Mouse (Mus musculus): ENCODE measurements at regions not wholly inside any gene's neighbourhood (a gene's known extent, or its start where the extent isn't known, plus 50 kb on each side); places are given as distances from the start of the nearest gene placed in this dataset.

DNA sequence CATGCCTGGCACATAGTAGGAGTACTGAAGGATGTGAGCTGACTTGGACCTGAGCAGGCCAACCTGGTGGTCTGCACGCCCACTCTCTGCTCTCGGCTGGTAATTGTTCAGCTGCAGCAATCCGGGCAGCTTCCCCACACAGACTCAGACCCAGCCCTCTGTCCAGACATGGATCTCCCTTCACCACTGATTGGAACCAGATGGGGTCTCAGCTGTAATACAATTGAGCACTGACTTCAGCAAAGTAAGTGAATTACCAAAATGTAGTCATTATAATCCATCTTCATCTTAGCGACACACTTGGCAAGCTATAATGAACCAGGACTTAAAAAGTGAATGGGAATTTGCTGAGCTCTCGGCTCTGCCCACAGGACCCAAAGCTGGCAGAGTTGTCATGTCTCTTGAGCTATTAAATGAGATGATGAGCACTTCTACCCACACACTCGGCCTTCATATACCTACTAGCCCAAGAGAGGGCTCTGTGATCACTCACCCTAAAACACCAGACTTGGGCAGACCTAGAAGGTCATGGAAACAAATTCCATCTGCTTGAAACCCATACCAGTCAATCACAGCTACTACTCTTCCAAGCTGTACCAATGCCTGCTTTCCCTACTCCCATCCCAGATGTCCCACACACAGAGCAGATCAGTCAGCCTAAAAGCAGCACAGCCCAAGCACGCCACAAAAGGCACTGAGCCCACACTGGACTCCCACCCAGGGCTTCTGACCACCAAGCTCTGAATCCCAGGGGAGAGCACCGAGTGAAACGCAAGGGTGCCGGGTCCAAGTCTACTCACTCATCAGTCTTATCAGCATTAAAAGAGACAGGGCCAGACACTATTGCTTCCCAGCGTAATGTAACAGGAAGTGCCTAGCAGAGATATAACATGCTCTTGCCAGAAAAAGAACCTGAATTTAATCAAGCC, 231.2 kb upstream of the Zfp637 start:
- WGBS: 64% methylated on average over 11 of the region's 11 CpGs
- Histone ChIP-seq H3K4me2 (replicated peaks; ENCODE audit: low read depth, low read length) (no peak overlapping the region), H3K27me3 (ENCODE audit: control insufficient read depth, insufficient read depth, low read length) (no peaks in the 10 kb centered on the region; the same call in 1 of the 2 replicates), H3K36me3 (ENCODE audit: control insufficient read depth, insufficient read depth, low read length) (no peaks in the 10 kb centered on the region), H3K9ac (ENCODE audit: low read depth, low read length) (no peak overlapping the region), H3K4me3 (ENCODE audit: low read length) (no peak overlapping the region), H3K27ac (ENCODE audit: low read depth, low read length) (no peak overlapping the region), H3K4me1 (ENCODE audit: control insufficient read depth, insufficient read depth, low read length) (peaks cover 8% of the 10 kb centered on the region), H3K9me3 (ENCODE audit: control insufficient read depth, low read length) (no peaks in the 10 kb centered on the region)
- ATAC-seq (ENCODE audit: low FRiP score, low TSS enrichment): peak; percentile 77; the same call in 1 of the 2 replicates

GRCm38 (mm10) chr6:117611281-117611680, 229.7 kb upstream of the Zfp637 start:
- no peak for ATAC-seq (ENCODE audit: low FRiP score, low TSS enrichment)
- peaks cover 8% of the 10 kb centered on the region for H3K4me1 ChIP-seq (ENCODE audit: control insufficient read depth, insufficient read depth, low read length)

DNA sequence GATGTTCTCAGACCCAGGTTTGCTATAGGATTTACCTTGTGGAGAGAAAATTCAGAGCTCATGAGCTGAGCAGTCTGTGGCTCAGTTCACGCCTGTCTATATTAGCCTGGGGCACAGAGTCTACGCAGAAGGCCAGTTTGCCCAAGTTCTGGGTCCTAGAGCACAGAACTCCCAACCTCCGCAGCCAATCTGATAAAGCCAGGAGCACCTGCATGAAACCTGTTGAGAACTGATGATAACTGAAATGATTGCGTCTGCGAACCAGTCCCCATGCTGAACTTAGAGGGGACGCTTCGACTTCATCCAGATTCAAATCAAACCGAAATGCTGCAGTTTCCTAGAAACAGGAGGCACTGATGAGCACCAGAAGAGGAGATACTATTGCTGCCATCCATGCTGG, 229.0 kb upstream of the Zfp637 start:
- H3K4me1 ChIP-seq (ENCODE audit: control insufficient read depth, insufficient read depth, low read length): peaks cover 8% of the 10 kb centered on the region
- no peak overlapping the region for H3K9ac ChIP-seq (ENCODE audit: low read depth, low read length)
- no peaks in the 10 kb centered on the region for H3K36me3 ChIP-seq (ENCODE audit: control insufficient read depth, insufficient read depth, low read length)
- ATAC-seq (ENCODE audit: low FRiP score, low TSS enrichment): no peak
- no peak overlapping the region for H3K4me3 ChIP-seq (ENCODE audit: low read length)
- H3K27me3 ChIP-seq (ENCODE audit: control insufficient read depth, insufficient read depth, low read length): no peaks in the 10 kb centered on the region; the same call in 1 of the 2 replicates
- WGBS: 87% methylated on average over 8 of the region's 8 CpGs
- H3K4me2 ChIP-seq (replicated peaks; ENCODE audit: low read depth, low read length): no peak overlapping the region
- no peaks in the 10 kb centered on the region for H3K9me3 ChIP-seq (ENCODE audit: control insufficient read depth, low read length)
- no peak overlapping the region for H3K27ac ChIP-seq (ENCODE audit: low read depth, low read length)

More at GRCm38 (mm10) chr6:117611281-117611680, 229.7 kb upstream of the Zfp637 start:
- Histone ChIP-seq H3K27ac (ENCODE audit: low read depth, low read length) (no peak overlapping the region), H3K36me3 (ENCODE audit: control insufficient read depth, insufficient read depth, low read length) (no peaks in the 10 kb centered on the region), H3K4me3 (ENCODE audit: low read length) (no peak overlapping the region), H3K9ac (ENCODE audit: low read depth, low read length) (no peak overlapping the region), H3K9me3 (ENCODE audit: control insufficient read depth, low read length) (no peaks in the 10 kb centered on the region), H3K4me2 (replicated peaks; ENCODE audit: low read depth, low read length) (no peak overlapping the region), H3K27me3 (ENCODE audit: control insufficient read depth, insufficient read depth, low read length) (no peaks in the 10 kb centered on the region; the same call in 1 of the 2 replicates)
- WGBS: 87% methylated on average over 10 of the region's 10 CpGs

- no peak overlapping the region for H3K9ac ChIP-seq (ENCODE audit: low read depth, low read length)
- H3K4me3 ChIP-seq (ENCODE audit: low read length): no peak overlapping the region
- WGBS: 61% methylated on average over 8 of the region's 8 CpGs
- H3K27me3 ChIP-seq (ENCODE audit: control insufficient read depth, insufficient read depth, low read length): no peaks in the 10 kb centered on the region; the same call in 1 of the 2 replicates
- peaks cover 8% of the 10 kb centered on the region for H3K4me1 ChIP-seq (ENCODE audit: control insufficient read depth, insufficient read depth, low read length)
- H3K27ac ChIP-seq (ENCODE audit: low read depth, low read length): no peak overlapping the region
- H3K4me2 ChIP-seq (replicated peaks; ENCODE audit: low read depth, low read length): no peak overlapping the region
- no peaks in the 10 kb centered on the region for H3K36me3 ChIP-seq (ENCODE audit: control insufficient read depth, insufficient read depth, low read length)
- ATAC-seq (ENCODE audit: low FRiP score, low TSS enrichment): no peak
- H3K9me3 ChIP-seq (ENCODE audit: control insufficient read depth, low read length): no peaks in the 10 kb centered on the region
Observed at GRCm38 (mm10) chr6:117612421-117612820, 228.6 kb upstream of the Zfp637 start.

- H3K4me1 ChIP-seq (ENCODE audit: control insufficient read depth, insufficient read depth, low read length): peaks cover 8% of the 10 kb centered on the region
- no peak overlapping the region for H3K4me3 ChIP-seq (ENCODE audit: low read length)
- no peaks in the 10 kb centered on the region for H3K36me3 ChIP-seq (ENCODE audit: control insufficient read depth, insufficient read depth, low read length)
- H3K27me3 ChIP-seq (ENCODE audit: control insufficient read depth, insufficient read depth, low read length): no peaks in the 10 kb centered on the region; the same call in 1 of the 2 replicates
- 61% methylated on average over 11 of the region's 11 CpGs for WGBS
- peak overlapping the region; percentile 37; the same call in 1 of the 2 replicates for H3K27ac ChIP-seq (ENCODE audit: low read depth, low read length)
- no peak overlapping the region for H3K4me2 ChIP-seq (replicated peaks; ENCODE audit: low read depth, low read length)
- no peak for ATAC-seq (ENCODE audit: low FRiP score, low TSS enrichment)
- no peaks in the 10 kb centered on the region for H3K9me3 ChIP-seq (ENCODE audit: control insufficient read depth, low read length)
- H3K9ac ChIP-seq (ENCODE audit: low read depth, low read length): no peak overlapping the region
Observed at GRCm38 (mm10) chr6:117613656-117614350, 227.2 kb upstream of the Zfp637 start.

- no peak for ATAC-seq (ENCODE audit: low FRiP score, low TSS enrichment)
- H3K9me3 ChIP-seq (ENCODE audit: control insufficient read depth, low read length): no peaks in the 10 kb centered on the region
- H3K4me3 ChIP-seq (ENCODE audit: low read length): no peak overlapping the region
- no peaks in the 10 kb centered on the region; the same call in 1 of the 2 replicates for H3K27me3 ChIP-seq (ENCODE audit: control insufficient read depth, insufficient read depth, low read length)
- no peaks in the 10 kb centered on the region for H3K36me3 ChIP-seq (ENCODE audit: control insufficient read depth, insufficient read depth, low read length)
- peaks cover 8% of the 10 kb centered on the region for H3K4me1 ChIP-seq (ENCODE audit: control insufficient read depth, insufficient read depth, low read length)
- no peak overlapping the region for H3K4me2 ChIP-seq (replicated peaks; ENCODE audit: low read depth, low read length)
- no peak overlapping the region for H3K9ac ChIP-seq (ENCODE audit: low read depth, low read length)
- WGBS: 75% methylated on average over 6 of the region's 6 CpGs
- no peak overlapping the region for H3K27ac ChIP-seq (ENCODE audit: low read depth, low read length)
Observed at GRCm38 (mm10) chr6:117614386-117614785, 226.6 kb upstream of the Zfp637 start.

GRCm38 (mm10) chr6:117617168-117617567, 223.8 kb upstream of the Zfp637 start:
- no peak overlapping the region for H3K27ac ChIP-seq (ENCODE audit: low read depth, low read length)
- 83% methylated on average over 6 of the region's 6 CpGs for WGBS
- no peak overlapping the region for H3K9ac ChIP-seq (ENCODE audit: low read depth, low read length)
- no peaks in the 10 kb centered on the region for H3K9me3 ChIP-seq (ENCODE audit: control insufficient read depth, low read length)
- ATAC-seq (ENCODE audit: low FRiP score, low TSS enrichment): no peak
- peaks cover 7% of the 10 kb centered on the region for H3K4me1 ChIP-seq (ENCODE audit: control insufficient read depth, insufficient read depth, low read length)
- no peak overlapping the region for H3K4me2 ChIP-seq (replicated peaks; ENCODE audit: low read depth, low read length)
- no peaks in the 10 kb centered on the region for H3K27me3 ChIP-seq (ENCODE audit: control insufficient read depth, insufficient read depth, low read length)
- H3K4me3 ChIP-seq (ENCODE audit: low read length): no peak overlapping the region
- no peaks in the 10 kb centered on the region for H3K36me3 ChIP-seq (ENCODE audit: control insufficient read depth, insufficient read depth, low read length)

GRCm38 (mm10) chr6:117617951-117618350, 223.0 kb upstream of the Zfp637 start:
- peaks cover 3% of the 10 kb centered on the region; the same call in 1 of the 2 replicates for H3K4me1 ChIP-seq (ENCODE audit: control insufficient read depth, insufficient read depth, low read length)
- H3K4me3 ChIP-seq (ENCODE audit: low read length): no peak overlapping the region
- H3K27me3 ChIP-seq (ENCODE audit: control insufficient read depth, insufficient read depth, low read length): no peaks in the 10 kb centered on the region
- no peak for ATAC-seq (ENCODE audit: low FRiP score, low TSS enrichment)
- no peaks in the 10 kb centered on the region for H3K9me3 ChIP-seq (ENCODE audit: control insufficient read depth, low read length)
- no peak overlapping the region for H3K27ac ChIP-seq (ENCODE audit: low read depth, low read length)
- H3K4me2 ChIP-seq (replicated peaks; ENCODE audit: low read depth, low read length): no peak overlapping the region
- WGBS: 88% methylated on average over 4 of the region's 4 CpGs
- no peaks in the 10 kb centered on the region for H3K36me3 ChIP-seq (ENCODE audit: control insufficient read depth, insufficient read depth, low read length)
- no peak overlapping the region for H3K9ac ChIP-seq (ENCODE audit: low read depth, low read length)

GRCm38 (mm10) chr6:117619606-117620005, 221.4 kb upstream of the Zfp637 start:
- 83% methylated on average over 2 of the region's 2 CpGs for WGBS
- Histone ChIP-seq H3K27me3 (ENCODE audit: control insufficient read depth, insufficient read depth, low read length) (no peaks in the 10 kb centered on the region), H3K4me1 (ENCODE audit: control insufficient read depth, insufficient read depth, low read length) (no peaks in the 10 kb centered on the region), H3K4me3 (ENCODE audit: low read length) (no peak overlapping the region), H3K4me2 (replicated peaks; ENCODE audit: low read depth, low read length) (no peak overlapping the region), H3K9me3 (ENCODE audit: control insufficient read depth, low read length) (no peaks in the 10 kb centered on the region), H3K9ac (ENCODE audit: low read depth, low read length) (no peak overlapping the region), H3K36me3 (ENCODE audit: control insufficient read depth, insufficient read depth, low read length) (no peaks in the 10 kb centered on the region), H3K27ac (ENCODE audit: low read depth, low read length) (no peak overlapping the region)
- no peak for ATAC-seq (ENCODE audit: low FRiP score, low TSS enrichment)

Data from kidney, embryonic 14.5 days (tissue).